Comparison of ENCODE assay signal across 8 mouse cellular contexts in genomic region chrX:143482866-143483265, GRCm38 (mm10). TPM values are rescaled to one million over a fixed set of nuclear protein-coding genes. Genes with fewer than 3 reads are reported as not detected.
DNase-seq lines count a peak whose midpoint lies in the region; ATAC-seq and TF ChIP-seq lines count a peak whose summit lies in the region.

No protein-coding gene starts in this region.

- no peaks in the 10 kb centered on the region for H3K4me1 ChIP-seq in forebrain, embryonic 12.5 days
- no peaks in the 10 kb centered on the region for H3K4me1 ChIP-seq in heart, embryonic 14.5 days (ENCODE audit: control insufficient read depth in 2 of 2, insufficient read depth in 2 of 2, low read length in 2 of 2)
- H3K4me1 ChIP-seq in kidney, postnatal 0 days (replicated peaks; ENCODE audit: insufficient read depth, low read length) = no peaks in the 10 kb centered on the region
- no peaks in the 10 kb centered on the region for H3K4me1 ChIP-seq in limb, embryonic 15.5 days
- H3K4me1 ChIP-seq in midbrain, postnatal 0 days (ENCODE audit: insufficient read depth, low read length) = no peaks in the 10 kb centered on the region

- 76% methylated on average over 3 of the region's 3 CpGs for WGBS in forebrain, embryonic 12.5 days
- 60% methylated on average over 3 of the region's 3 CpGs for WGBS in heart, embryonic 14.5 days
- WGBS in kidney, postnatal 0 days = 70% methylated on average over 3 of the region's 3 CpGs
- WGBS in limb, embryonic 15.5 days = 81% methylated on average over 3 of the region's 3 CpGs
- WGBS in midbrain, postnatal 0 days = 70% methylated on average over 3 of the region's 3 CpGs

- H3K9me3 ChIP-seq in forebrain, embryonic 12.5 days = no peaks in the 10 kb centered on the region
- H3K9me3 ChIP-seq in heart, embryonic 14.5 days (ENCODE audit: control insufficient read depth, low read length) = no peaks in the 10 kb centered on the region
- no peaks in the 10 kb centered on the region for H3K9me3 ChIP-seq in kidney, postnatal 0 days (replicated peaks; ENCODE audit: low read length)
- peaks cover 4% of the 10 kb centered on the region; the same call in 1 of the 2 replicates for H3K9me3 ChIP-seq in limb, embryonic 15.5 days
- H3K9me3 ChIP-seq in midbrain, postnatal 0 days (ENCODE audit: low read length) = no peaks in the 10 kb centered on the region

- ATAC-seq in forebrain, embryonic 12.5 days (ENCODE audit: low FRiP score) = peak; percentile 100
- ATAC-seq in heart, embryonic 14.5 days (ENCODE audit: insufficient number of reproducible peaks, insufficient read depth, low FRiP score, low read depth) = peak; percentile 100
- ATAC-seq in kidney, postnatal 0 days (replicated peaks; ENCODE audit: low FRiP score, low read depth) = peak; percentile 100
- ATAC-seq in limb, embryonic 15.5 days (ENCODE audit: insufficient number of reproducible peaks, low FRiP score, low TSS enrichment, low read depth) = peak; percentile 100
- ATAC-seq in midbrain, postnatal 0 days (ENCODE audit: low FRiP score) = peak; percentile 100

- no peak overlapping the region for H3K4me3 ChIP-seq in forebrain, embryonic 12.5 days (replicated peaks)
- H3K4me3 ChIP-seq in heart, embryonic 14.5 days (ENCODE audit: control insufficient read depth in 1 of 2, insufficient read depth in 1 of 2, low read depth in 1 of 2, low read length in 2 of 2) = no peak overlapping the region
- no peak overlapping the region for H3K4me3 ChIP-seq in kidney, postnatal 0 days (replicated peaks; ENCODE audit: low read depth, low read length)
- H3K4me3 ChIP-seq in limb, embryonic 15.5 days = no peak overlapping the region
- H3K4me3 ChIP-seq in midbrain, postnatal 0 days (ENCODE audit: low read depth, low read length) = no peak overlapping the region

- peak; percentile 100 for DNase-seq in 416B (ENCODE audit: low read depth)
- peak; percentile 100 for DNase-seq in brain, embryonic 18.5 days (ENCODE audit: low read depth, low spot score)
- peak; percentile 100 for DNase-seq in kidney, postnatal 0 days (ENCODE audit: low spot score)
- peak; percentile 100 for DNase-seq in midbrain, postnatal 0 days (ENCODE audit: low spot score)
- DNase-seq in spleen, postnatal 14 days (ENCODE audit: low spot score in 2 of 2) = peak; percentile 98 to 100

- no peak overlapping the region for H3K27ac ChIP-seq in forebrain, embryonic 12.5 days
- H3K27ac ChIP-seq in heart, embryonic 14.5 days (replicated peaks in 1 of 2; ENCODE audit: control insufficient read depth in 1 of 2, insufficient read depth in 1 of 2, low read depth in 2 of 2, low read length in 2 of 2) = no peak overlapping the region
- H3K27ac ChIP-seq in kidney, postnatal 0 days = no peak overlapping the region
- no peak overlapping the region for H3K27ac ChIP-seq in limb, embryonic 15.5 days
- H3K27ac ChIP-seq in midbrain, postnatal 0 days (ENCODE audit: low read depth, low read length) = no peak overlapping the region

- no peak overlapping the region for H3K9ac ChIP-seq in forebrain, embryonic 12.5 days
- H3K9ac ChIP-seq in heart, embryonic 14.5 days (ENCODE audit: low read length) = no peak overlapping the region
- H3K9ac ChIP-seq in kidney, postnatal 0 days (ENCODE audit: low read depth, low read length) = no peak overlapping the region
- no peak overlapping the region for H3K9ac ChIP-seq in limb, embryonic 15.5 days
- no peak overlapping the region for H3K9ac ChIP-seq in midbrain, postnatal 0 days (replicated peaks; ENCODE audit: low read length, poor library complexity, severe bottlenecking)

- no peak overlapping the region for H3K4me2 ChIP-seq in forebrain, embryonic 12.5 days
- no peak overlapping the region for H3K4me2 ChIP-seq in heart, embryonic 14.5 days (ENCODE audit: low read length)
- no peak overlapping the region for H3K4me2 ChIP-seq in kidney, postnatal 0 days (ENCODE audit: low read length)
- no peak overlapping the region for H3K4me2 ChIP-seq in limb, embryonic 15.5 days
- H3K4me2 ChIP-seq in midbrain, postnatal 0 days (ENCODE audit: low read depth, low read length, poor library complexity, severe bottlenecking) = no peak overlapping the region

- TF ChIP-seq CTCF in kidney, postnatal 0 days (IDR thresholded peaks at IDR 0.05; ENCODE audit: low read depth) = no peak
- TF ChIP-seq CTCF in midbrain, postnatal 0 days (IDR thresholded peaks at IDR 0.05) = no peak

- no peaks in the 10 kb centered on the region for H3K27me3 ChIP-seq in forebrain, embryonic 12.5 days
- no peaks in the 10 kb centered on the region; the same call in 1 of the 2 replicates for H3K27me3 ChIP-seq in heart, embryonic 14.5 days (ENCODE audit: control insufficient read depth, insufficient read depth, low read length)
- H3K27me3 ChIP-seq in kidney, postnatal 0 days (ENCODE audit: insufficient read depth, low read length) = no peaks in the 10 kb centered on the region
- no peaks in the 10 kb centered on the region for H3K27me3 ChIP-seq in limb, embryonic 15.5 days
- H3K27me3 ChIP-seq in midbrain, postnatal 0 days (ENCODE audit: insufficient read depth, low read length) = no peaks in the 10 kb centered on the region

- no peaks in the 10 kb centered on the region for H3K36me3 ChIP-seq in forebrain, embryonic 12.5 days (replicated peaks)
- H3K36me3 ChIP-seq in heart, embryonic 14.5 days (ENCODE audit: control insufficient read depth, insufficient read depth, low read length) = no peaks in the 10 kb centered on the region
- H3K36me3 ChIP-seq in kidney, postnatal 0 days (ENCODE audit: insufficient read depth, low read length) = no peaks in the 10 kb centered on the region
- H3K36me3 ChIP-seq in limb, embryonic 15.5 days = no peaks in the 10 kb centered on the region
- no peaks in the 10 kb centered on the region for H3K36me3 ChIP-seq in midbrain, postnatal 0 days (ENCODE audit: insufficient read depth, low read length)

RNA-seq across cellular contexts. Expression of gene Pak3, which starts 35.5 kb away (rescaled TPM):
- 159 and 172 TPM in 2 replicates for polyA plus RNA-seq in forebrain, embryonic 12.5 days (2016; fragmentation: Nextera tagmentation; extraction: Ambion mirVana)
- polyA plus RNA-seq in heart, embryonic 14.5 days (2014; fragmentation: Nextera tagmentation; extraction: Ambion mirVana) = 8.2 and 10.4 TPM in 2 replicates
- 2.1 and 2.9 TPM in 2 replicates for polyA plus RNA-seq in kidney, postnatal 0 days (2015; fragmentation: Nextera tagmentation; extraction: Ambion mirVana)
- polyA plus RNA-seq in limb, embryonic 15.5 days (2015; fragmentation: Nextera tagmentation; extraction: Ambion mirVana) = 17.5 and 18.1 TPM in 2 replicates
- total RNA-seq in midbrain, postnatal 0 days (2014; rRNA removed) = 348 and 365 TPM in 2 replicates
- 284 and 286 TPM in 2 replicates for polyA plus RNA-seq in midbrain, postnatal 0 days (2015; fragmentation: Nextera tagmentation; extraction: Ambion mirVana)
